ENCODE assay signal across 8 mouse cellular contexts in the genomic region with DNA sequence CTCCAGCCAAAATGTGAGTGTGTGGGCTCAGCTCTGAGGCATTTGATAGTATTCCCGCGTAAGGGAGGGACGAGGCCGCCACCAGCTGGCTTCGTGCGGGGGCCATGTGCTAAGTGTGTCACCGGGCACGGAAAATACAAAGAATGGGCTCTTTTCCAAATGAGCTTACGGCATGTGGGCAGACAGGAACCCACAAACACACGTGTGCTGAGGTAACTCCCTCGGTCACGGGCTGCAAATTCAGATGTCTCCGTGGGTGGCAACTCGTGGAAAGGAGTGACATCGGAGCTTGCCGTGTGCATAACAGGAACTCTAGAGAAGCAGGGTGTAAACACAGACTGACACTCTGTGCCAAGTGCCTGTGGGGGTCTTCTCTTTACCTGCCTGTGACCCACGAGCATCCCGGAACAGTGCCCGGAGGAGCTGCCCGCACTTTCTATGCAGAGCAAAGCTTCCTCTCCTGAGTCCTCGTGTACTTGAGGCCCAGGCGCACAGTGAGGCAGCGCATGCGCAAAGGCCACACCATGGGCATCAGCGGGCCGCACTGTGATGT.
A peak's percentile ranks its signal among the peaks of the same experiment; 100 is the strongest.
DNase-seq lines count a peak whose midpoint lies in the region; ATAC-seq lines count a peak whose summit lies in the region.

No protein-coding gene starts in this region.

- H3K36me3 ChIP-seq in midbrain, embryonic 12.5 days: no peaks in the 10 kb centered on the region
- H3K36me3 ChIP-seq in midbrain, embryonic 16.5 days (ENCODE audit: control insufficient read depth, insufficient read depth, low read length): no peaks in the 10 kb centered on the region
- H3K36me3 ChIP-seq in intestine, embryonic 15.5 days: no peaks in the 10 kb centered on the region
- H3K36me3 ChIP-seq in neural tube, embryonic 15.5 days: no peaks in the 10 kb centered on the region

- no peak overlapping the region for H3K4me3 ChIP-seq in midbrain, embryonic 12.5 days
- no peak overlapping the region for H3K4me3 ChIP-seq in midbrain, embryonic 16.5 days (ENCODE audit: low read depth, low read length)
- H3K4me3 ChIP-seq in intestine, embryonic 15.5 days (replicated peaks): no peak overlapping the region
- no peak overlapping the region for H3K4me3 ChIP-seq in neural tube, embryonic 15.5 days (replicated peaks)

- 0 out of 2 replicates have a peak overlapping the region, but pooled peaks have one; percentile 6 for H3K27ac ChIP-seq in midbrain, embryonic 12.5 days (replicated peaks)
- H3K27ac ChIP-seq in midbrain, embryonic 16.5 days (ENCODE audit: low read length): no peak overlapping the region
- peak overlapping the region; percentile 54 for H3K27ac ChIP-seq in intestine, embryonic 15.5 days
- H3K27ac ChIP-seq in neural tube, embryonic 15.5 days (replicated peaks): peak overlapping the region; percentile 33; the same call in 1 of the 2 replicates

- peak; percentile 20 for DNase-seq in cerebellum, adult 11-12 months
- DNase-seq in cerebellum, postnatal 4 days (ENCODE audit: low spot score in 2 of 2): no peak

- no peaks in the 10 kb centered on the region for H3K9me3 ChIP-seq in midbrain, embryonic 12.5 days
- H3K9me3 ChIP-seq in midbrain, embryonic 16.5 days (replicated peaks; ENCODE audit: control insufficient read depth, low read length, poor library complexity, severe bottlenecking): no peaks in the 10 kb centered on the region
- no peaks in the 10 kb centered on the region for H3K9me3 ChIP-seq in intestine, embryonic 15.5 days
- no peaks in the 10 kb centered on the region for H3K9me3 ChIP-seq in neural tube, embryonic 15.5 days (replicated peaks)

- 93% methylated on average over 26 of the region's 26 CpGs for WGBS in midbrain, embryonic 12.5 days
- WGBS in midbrain, embryonic 16.5 days: 90% methylated on average over 26 of the region's 26 CpGs
- 70% methylated on average over 26 of the region's 26 CpGs for WGBS in intestine, embryonic 15.5 days
- 75% methylated on average over 26 of the region's 26 CpGs for WGBS in neural tube, embryonic 15.5 days

- no peaks in the 10 kb centered on the region for H3K27me3 ChIP-seq in midbrain, embryonic 12.5 days
- H3K27me3 ChIP-seq in midbrain, embryonic 16.5 days (ENCODE audit: control insufficient read depth, insufficient read depth, low read depth, low read length): no peaks in the 10 kb centered on the region
- H3K27me3 ChIP-seq in intestine, embryonic 15.5 days (replicated peaks): no peaks in the 10 kb centered on the region
- no peaks in the 10 kb centered on the region for H3K27me3 ChIP-seq in neural tube, embryonic 15.5 days (replicated peaks)

- no peak overlapping the region for H3K9ac ChIP-seq in midbrain, embryonic 12.5 days (replicated peaks)
- H3K9ac ChIP-seq in midbrain, embryonic 16.5 days (ENCODE audit: low read depth, low read length): no peak overlapping the region
- no peak overlapping the region for H3K9ac ChIP-seq in intestine, embryonic 15.5 days
- no peak overlapping the region for H3K9ac ChIP-seq in neural tube, embryonic 15.5 days (replicated peaks)

- peaks cover 3% of the 10 kb centered on the region; the same call in 1 of the 2 replicates for H3K4me1 ChIP-seq in midbrain, embryonic 12.5 days
- H3K4me1 ChIP-seq in midbrain, embryonic 16.5 days (ENCODE audit: control insufficient read depth, insufficient read depth, low read length): no peaks in the 10 kb centered on the region
- peaks cover 18% of the 10 kb centered on the region for H3K4me1 ChIP-seq in intestine, embryonic 15.5 days (replicated peaks)
- peaks cover 20% of the 10 kb centered on the region for H3K4me1 ChIP-seq in neural tube, embryonic 15.5 days

- H3K4me2 ChIP-seq in midbrain, embryonic 12.5 days (replicated peaks): no peak overlapping the region
- H3K4me2 ChIP-seq in midbrain, embryonic 16.5 days (ENCODE audit: low read length): no peak overlapping the region
- no peak overlapping the region for H3K4me2 ChIP-seq in intestine, embryonic 15.5 days (replicated peaks)
- no peak overlapping the region for H3K4me2 ChIP-seq in neural tube, embryonic 15.5 days

- ATAC-seq in midbrain, embryonic 12.5 days (ENCODE audit: low FRiP score, low read depth): no peak
- no peak for ATAC-seq in midbrain, embryonic 16.5 days
- ATAC-seq in intestine, embryonic 15.5 days: no peak
- ATAC-seq in neural tube, embryonic 15.5 days (ENCODE audit: low FRiP score): no peak
- no peak for ATAC-seq in megakaryocyte-erythroid progenitor cell, adult 5-6 weeks (replicated peaks; ENCODE audit: low FRiP score, low TSS enrichment, poor library complexity, severe bottlenecking)
- ATAC-seq in monocyte, adult 5-6 weeks (replicated peaks; ENCODE audit: insufficient number of reproducible peaks, low FRiP score, low TSS enrichment, poor library complexity, severe bottlenecking): no peak
